Mouse (Mus musculus) MEL (cell line): ENCODE measurements around the gene Exoc4.

ENCODE experiments used
- BHLHE40 ChIP-seq: IDR thresholded peaks from 2 replicates; pipeline ENCODE4 v1.6.1; 2012; ENCODE audit warnings: low read depth, mild to moderate bottlenecking, inconsistent platforms, low read length, improper control_type of control experiment, borderline replicate concordance
- CTCF ChIP-seq, 3 experiments: IDR thresholded peaks in 2 of 3; conservative IDR thresholded peaks in 1 of 3; 2 replicates each; pipeline ENCODE4 v1.5.1; 2011 to 2012; ENCODE audit warnings: low read length in 3 of 3, low read depth in 2 of 3, mild to moderate bottlenecking in 2 of 3, improper control_type of control experiment in 1 of 3, inconsistent platforms in 1 of 3, mixed read lengths in 1 of 3, moderate library complexity in 1 of 3; ENCODE audit not compliant: control insufficient read depth in 1 of 3, insufficient read depth in 1 of 3, poor library complexity in 1 of 3, severe bottlenecking in 1 of 3
- HCFC1 ChIP-seq: IDR thresholded peaks from 2 replicates; pipeline ENCODE4 v1.6.1; 2012; ENCODE audit warnings: low read depth, mild to moderate bottlenecking, inconsistent platforms, low read length, improper control_type of control experiment, moderate library complexity
- MEF2A ChIP-seq: IDR thresholded peaks from 2 replicates; pipeline ENCODE4 v1.6.1; 2014; ENCODE audit warnings: low read depth, mild to moderate bottlenecking, inconsistent platforms, low read length, improper control_type of control experiment; ENCODE audit not compliant: poor library complexity, insufficient replicate concordance, severe bottlenecking; ENCODE audit errors: extremely low read depth
- SIN3A ChIP-seq: IDR thresholded peaks from 2 replicates; pipeline ENCODE4 v1.6.1; 2012; ENCODE audit warnings: low read length, improper control_type of control experiment, inconsistent platforms
- TCF12 ChIP-seq: IDR thresholded peaks from 2 replicates; pipeline ENCODE4 v1.6.1; 2014; ENCODE audit warnings: low read depth, mild to moderate bottlenecking, inconsistent platforms, low read length, improper control_type of control experiment, moderate library complexity

GRCm38 (mm10) chr6:33866901-33867580, 618.2 kb downstream of the Exoc4 start:
- TF ChIP-seq SIN3A (no peak), BHLHE40 (no peak), CTCF (IDR thresholded peaks at IDR 0.05 in 2 of 3, conservative IDR thresholded peaks at IDR 0.05 in 1 of 3; ENCODE audit: control insufficient read depth in 1 of 3, insufficient read depth in 1 of 3, low read depth in 2 of 3, low read length in 3 of 3, poor library complexity in 1 of 3, severe bottlenecking in 1 of 3) (no peak), MEF2A (no peak), TCF12 (no peak), HCFC1 (no peak)
